Mouse (Mus musculus) kidney, adult 2 months (tissue): ENCODE data around the gene Sav1.

ENCODE experiments used
- CTCF ChIP-seq: fragments of 200-500 bp; conservative IDR thresholded peaks from 2 replicates; pipeline ENCODE4 v1.5.1; 2011; ENCODE audit warnings: low read depth, mild to moderate bottlenecking, control low read depth, low read length, moderate library complexity, mixed read lengths; ENCODE audit not compliant: insufficient read depth, insufficient read length
- POLR2A ChIP-seq: fragments of 200-500 bp; IDR thresholded peaks from one replicate; pipeline ENCODE4 v1.6.1; 2011; ENCODE audit warnings: low read depth, low read length, control low read depth

GRCm38 (mm10) chr12:69924012-69924411, 62.8 kb downstream of the Sav1 start:
- TF ChIP-seq CTCF (peak; percentile 72), POLR2A (no peak)
